Mouse (Mus musculus) brain, adult 2 months (tissue): Measurements from ENCODE around the gene Snapc4.

ENCODE experiments used
- DNase-seq: peaks from one replicate; pipeline ENCODE4 v3.0.0; 2011; ENCODE audit warnings: low read depth, low spot score

Gene Snapc4

GRCm38 (mm10) chr2:26315072-26315924, 65.2 kb downstream of the Snapc4 start, which contains the start of gene Gpsm1:
Gene Gpsm1, plus strand, starts transcription at chr2:26315515.
- peak; percentile 89 for DNase-seq

GRCm38 (mm10) chr2:26314281-26315071, 66.0 kb downstream of the Snapc4 start:
- DNase-seq = peak; percentile 98

GRCm38 (mm10) chr2:26313394-26313793, 67.1 kb downstream of the Snapc4 start:
- no peak for DNase-seq

- DNase-seq = peak; percentile 68
Observed at GRCm38 (mm10) chr2:26312812-26313211, 67.6 kb downstream of the Snapc4 start.
